Mouse (Mus musculus): ENCODE data around the gene Nectin4. TPM values are rescaled to one million over a fixed set of nuclear protein-coding genes. Genes with fewer than 3 reads are reported as not detected.

Nectin4 gene
- polyA plus RNA-seq, 1 experiment from 2014 or later = 10.2 TPM

DNA sequence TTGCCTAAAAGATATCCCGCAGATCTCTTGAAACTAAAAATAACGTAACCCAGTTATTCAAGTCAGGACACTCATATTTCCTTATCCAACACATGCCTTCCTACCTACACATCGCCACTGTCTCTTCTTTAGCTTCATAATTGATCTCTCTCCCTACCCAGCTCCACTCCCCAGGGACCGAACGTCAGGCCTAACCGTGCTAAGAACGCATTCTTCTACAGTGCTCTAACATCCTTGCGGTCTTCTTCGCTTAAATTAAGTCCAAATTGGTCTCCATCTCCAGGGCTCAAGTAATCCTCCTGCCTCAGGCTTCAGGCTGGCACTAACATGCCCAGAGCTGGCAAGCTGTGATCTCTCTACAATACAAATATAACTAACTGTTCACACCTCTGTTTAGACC lies 41.7 kb upstream of the Nectin4 start:
- peak overlapping the region; percentile 90 for H3K9ac ChIP-seq (replicated peaks; ENCODE audit: low read depth)
- H3K4me1 ChIP-seq (ENCODE audit: insufficient read depth, low read depth, low read length) = peaks cover 7% of the 10 kb centered on the region; the same call in 1 of the 2 replicates
- ATAC-seq (no peak), DNase-seq (ENCODE audit: low spot score) (no peak)
- WGBS = 15% methylated on average over 9 of the region's 9 CpGs
- peak overlapping the region; percentile 99 for H3K27ac ChIP-seq (ENCODE audit: low read length)
- peak overlapping the region; percentile 75 for H3K4me2 ChIP-seq (replicated peaks; ENCODE audit: low read depth, low read length)
- TF ChIP-seq EP300 (IDR thresholded peaks at IDR 0.05) (no peak; the same call in 1 of the 2 replicates), CTCF (IDR thresholded peaks at IDR 0.05) (no peak)
- H3K9me3 ChIP-seq (ENCODE audit: low read length) = no peaks in the 10 kb centered on the region
- H3K4me3 ChIP-seq (ENCODE audit: low read depth, low read length) = peak overlapping the region; percentile 67
- no peaks in the 10 kb centered on the region for H3K36me3 ChIP-seq (ENCODE audit: insufficient read depth, low read length)
- no peaks in the 10 kb centered on the region for H3K27me3 ChIP-seq (replicated peaks; ENCODE audit: insufficient read depth, low read length)

DNA sequence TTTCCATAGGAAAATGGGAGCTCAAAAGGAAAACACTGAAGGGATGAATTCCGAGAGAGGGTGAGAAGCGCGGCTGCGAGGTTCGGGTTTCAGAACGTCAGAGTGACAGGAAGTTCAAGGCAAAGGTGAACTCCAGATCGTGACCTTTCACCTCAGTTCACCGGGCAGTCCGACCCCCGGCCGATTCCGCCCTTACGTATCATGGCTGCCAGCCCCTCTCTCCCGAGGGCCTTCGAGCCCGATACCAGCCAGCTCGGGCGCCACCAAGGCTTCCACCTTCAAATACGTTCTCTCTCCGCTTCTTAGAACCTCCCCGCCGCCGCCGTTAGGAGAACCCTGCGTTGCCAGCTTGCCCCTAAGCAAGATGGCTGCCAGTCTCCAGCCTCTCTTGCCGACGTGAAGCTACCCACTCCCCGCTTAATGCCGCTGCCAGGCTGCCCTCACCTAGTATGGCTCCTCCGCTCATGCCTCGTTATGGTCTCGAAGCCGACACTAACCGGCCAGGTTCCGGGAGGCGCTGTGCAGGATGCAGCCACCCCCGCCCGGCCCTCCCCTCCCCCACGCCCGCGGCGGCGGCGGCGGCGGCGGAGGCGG lies 41.0 kb upstream of the Nectin4 start, which contains the start of gene Dedd:
Gene Dedd (plus strand): TSS at position 307 of the 594 bp plus-strand sequence.
- peak; percentile 99 for DNase-seq (ENCODE audit: low spot score)
- peak within 1 kb of the TSS; percentile 99 for H3K27ac ChIP-seq (ENCODE audit: low read length)
- TF ChIP-seq CTCF (IDR thresholded peaks at IDR 0.05) (peak; percentile 41), EP300 (IDR thresholded peaks at IDR 0.05) (no peak)
- peak; percentile 96 for ATAC-seq
- no peaks in the 10 kb centered on the region for H3K27me3 ChIP-seq (replicated peaks; ENCODE audit: insufficient read depth, low read length)
- 0% methylated on average over 37 of the region's 48 CpGs for WGBS
- H3K9me3 ChIP-seq (ENCODE audit: low read length) = no peaks in the 10 kb centered on the region
- H3K9ac ChIP-seq (replicated peaks; ENCODE audit: low read depth) = peak within 1 kb of the TSS; percentile 90
- H3K4me2 ChIP-seq (replicated peaks; ENCODE audit: low read depth, low read length) = peak within 1 kb of the TSS; percentile 75
- no peaks in the 10 kb centered on the region for H3K36me3 ChIP-seq (ENCODE audit: insufficient read depth, low read length)
- peak within 1 kb of the TSS; percentile 67 for H3K4me3 ChIP-seq (ENCODE audit: low read depth, low read length)
- peaks cover 7% of the 10 kb centered on the region; the same call in 1 of the 2 replicates for H3K4me1 ChIP-seq (ENCODE audit: insufficient read depth, low read depth, low read length)

DNA sequence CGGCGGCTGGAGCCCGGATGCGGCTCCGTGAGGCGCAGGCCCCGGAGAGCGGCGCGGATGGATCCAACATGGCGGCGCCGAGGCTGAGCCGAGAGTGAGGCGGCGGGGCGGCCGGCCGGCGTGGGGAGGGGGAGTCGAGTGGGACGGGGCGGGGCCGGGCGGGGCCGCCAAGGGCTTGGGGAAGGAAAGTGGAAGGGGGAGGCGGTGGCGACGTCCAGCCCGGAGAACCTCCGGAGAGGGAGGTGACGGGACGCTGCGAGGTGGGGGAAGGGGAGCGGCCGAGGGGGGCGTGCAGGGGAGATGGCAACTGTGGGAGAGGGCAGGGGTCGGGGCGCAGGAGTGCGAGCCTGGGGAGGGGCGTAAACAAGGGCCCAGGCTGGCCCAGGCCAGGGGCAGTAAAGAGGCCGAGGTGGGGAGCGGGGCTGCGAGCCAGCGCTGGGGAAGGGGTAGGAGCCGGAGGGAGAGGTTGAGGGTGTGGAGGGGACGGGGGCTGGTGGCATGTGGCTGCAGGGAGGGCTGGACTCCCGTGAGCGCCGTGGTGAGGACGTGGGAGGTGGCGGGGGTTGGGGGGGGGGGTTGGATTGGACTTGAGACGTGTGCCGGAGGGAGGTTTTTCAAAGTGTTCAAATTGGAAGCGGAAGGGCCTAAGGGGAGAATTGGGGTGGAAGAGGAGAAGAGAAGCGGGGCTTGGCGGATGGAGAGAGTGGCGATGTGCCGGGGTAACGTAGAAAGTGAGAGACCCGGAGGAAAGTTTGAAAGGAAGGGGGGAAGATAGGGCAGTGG lies 40.3 kb upstream of the Nectin4 start:
- Histone ChIP-seq H3K4me2 (replicated peaks; ENCODE audit: low read depth, low read length) (peak overlapping the region; percentile 75), H3K27me3 (replicated peaks; ENCODE audit: insufficient read depth, low read length) (no peaks in the 10 kb centered on the region), H3K9ac (replicated peaks; ENCODE audit: low read depth) (peak overlapping the region; percentile 90), H3K4me3 (ENCODE audit: low read depth, low read length) (peak overlapping the region; percentile 67), H3K9me3 (ENCODE audit: low read length) (no peaks in the 10 kb centered on the region), H3K4me1 (ENCODE audit: insufficient read depth, low read depth, low read length) (peaks cover 7% of the 10 kb centered on the region; the same call in 1 of the 2 replicates), H3K36me3 (ENCODE audit: insufficient read depth, low read length) (no peaks in the 10 kb centered on the region), H3K27ac (ENCODE audit: low read length) (peak overlapping the region; percentile 99)
- ATAC-seq (peak; percentile 88), DNase-seq (ENCODE audit: low spot score) (peak; percentile 92)
- under 1% methylated on average over 40 of the region's 61 CpGs for WGBS
- TF ChIP-seq EP300 (IDR thresholded peaks at IDR 0.05) (no peak), CTCF (IDR thresholded peaks at IDR 0.05) (no peak)

DNA sequence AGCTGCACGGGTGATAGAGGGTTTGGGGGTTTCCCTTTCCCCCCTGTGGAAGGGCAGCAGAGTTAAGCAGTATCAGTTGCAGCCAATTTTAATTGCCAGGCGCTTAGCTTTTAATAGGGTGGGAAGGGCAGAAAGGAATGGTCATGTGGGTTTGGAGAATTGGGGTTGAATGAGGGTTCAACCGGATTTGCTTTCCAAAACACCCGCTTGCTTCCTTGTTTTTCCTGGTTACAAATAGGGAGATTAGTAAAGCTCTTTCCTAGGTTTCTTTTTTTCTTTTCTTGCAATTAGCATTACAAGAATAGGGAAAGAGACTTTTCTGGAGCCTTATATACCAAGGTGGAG lies 39.7 kb upstream of the Nectin4 start:
- H3K4me1 ChIP-seq (ENCODE audit: insufficient read depth, low read depth, low read length) = peaks cover 7% of the 10 kb centered on the region; the same call in 1 of the 2 replicates
- no peaks in the 10 kb centered on the region for H3K36me3 ChIP-seq (ENCODE audit: insufficient read depth, low read length)
- peak overlapping the region; percentile 99 for H3K27ac ChIP-seq (ENCODE audit: low read length)
- H3K4me2 ChIP-seq (replicated peaks; ENCODE audit: low read depth, low read length) = peak overlapping the region; percentile 75
- ATAC-seq (no peak), DNase-seq (ENCODE audit: low spot score) (no peak)
- no peaks in the 10 kb centered on the region for H3K9me3 ChIP-seq (ENCODE audit: low read length)
- no peaks in the 10 kb centered on the region for H3K27me3 ChIP-seq (replicated peaks; ENCODE audit: insufficient read depth, low read length)
- H3K4me3 ChIP-seq (ENCODE audit: low read depth, low read length) = peak overlapping the region; percentile 67
- 2% methylated on average over 4 of the region's 4 CpGs for WGBS
- peak overlapping the region; percentile 90 for H3K9ac ChIP-seq (replicated peaks; ENCODE audit: low read depth)
- no peak for TF ChIP-seq CTCF (IDR thresholded peaks at IDR 0.05)
- no peak for TF ChIP-seq EP300 (IDR thresholded peaks at IDR 0.05)

DNA sequence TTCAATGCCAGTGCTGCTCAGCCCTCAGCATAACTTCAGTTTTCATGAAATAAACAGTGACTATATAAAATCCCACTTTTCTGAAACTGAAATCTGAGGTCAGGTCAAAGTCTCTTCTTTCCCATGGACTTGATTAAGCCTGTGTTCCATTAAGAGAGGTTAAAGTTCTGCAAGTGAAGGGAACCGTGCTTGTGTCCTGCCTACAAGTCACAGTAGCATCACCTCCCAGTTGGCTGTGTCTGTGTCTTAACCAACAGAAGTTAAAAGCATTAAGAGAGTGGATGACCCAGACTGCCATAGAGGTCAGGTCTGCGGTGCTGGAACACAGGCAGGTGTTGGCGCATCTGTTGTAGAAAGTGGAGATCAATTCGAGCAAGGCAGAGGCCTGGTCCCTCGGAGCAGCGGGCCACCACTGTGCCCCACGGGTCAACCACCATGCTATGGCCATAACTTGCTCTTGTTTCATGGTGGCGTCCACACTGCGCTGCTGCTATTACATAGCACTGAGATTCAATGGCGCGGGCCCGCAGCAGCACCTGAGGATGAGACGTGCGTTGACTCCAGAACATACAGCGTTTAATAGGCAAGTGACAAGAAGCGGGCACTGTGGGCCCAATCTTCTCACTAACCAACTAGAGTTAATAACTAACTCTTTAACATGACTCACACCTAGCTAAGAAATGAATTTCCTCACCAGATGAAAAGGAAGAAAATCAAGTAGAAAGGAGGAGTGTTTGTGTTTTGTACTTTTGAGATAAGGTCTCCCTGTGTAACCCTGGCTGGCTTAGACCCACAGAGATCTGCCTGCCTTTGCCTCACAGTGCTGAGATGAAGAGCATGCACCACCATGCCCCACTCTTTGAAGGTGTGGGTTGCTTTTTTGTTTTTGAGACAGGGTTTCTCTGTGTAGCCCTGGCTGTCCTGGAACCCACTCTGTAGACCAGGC lies 27.4 kb upstream of the Nectin4 start:
- Histone ChIP-seq H3K4me1 (ENCODE audit: insufficient read depth, low read depth, low read length) (peaks cover 17% of the 10 kb centered on the region; the same call in 1 of the 2 replicates), H3K4me3 (ENCODE audit: low read depth, low read length) (no peak overlapping the region), H3K4me2 (replicated peaks; ENCODE audit: low read depth, low read length) (no peak overlapping the region), H3K9ac (replicated peaks; ENCODE audit: low read depth) (no peak overlapping the region), H3K9me3 (ENCODE audit: low read length) (peaks cover 5% of the 10 kb centered on the region; the same call in 1 of the 2 replicates), H3K36me3 (ENCODE audit: insufficient read depth, low read length) (peaks cover 37% of the 10 kb centered on the region), H3K27ac (ENCODE audit: low read length) (no peak overlapping the region), H3K27me3 (replicated peaks; ENCODE audit: insufficient read depth, low read length) (no peaks in the 10 kb centered on the region)
- peak; percentile 72 for DNase-seq (ENCODE audit: low spot score)
- WGBS = 79% methylated on average over 16 of the region's 16 CpGs
- TF ChIP-seq EP300 (IDR thresholded peaks at IDR 0.05) (no peak), CTCF (IDR thresholded peaks at IDR 0.05) (no peak)
- peak; percentile 20 for ATAC-seq
